Mouse (Mus musculus) thymus, adult 2 months (tissue): ENCODE results near the gene Spag9. TPM values are rescaled to one million over a fixed set of nuclear protein-coding genes. Genes with fewer than 3 reads are reported as not detected.

Experiments used
- DNase-seq: peaks from one replicate; pipeline ENCODE4 v3.0.0; 2021
- H3K27ac ChIP-seq: fragments of 200-500 bp; 2 replicates; pipeline ENCODE4 v1.5.1; 2012; ENCODE audit warnings: low read length, control low read depth; ENCODE audit not compliant: control insufficient read depth, insufficient read depth
- H3K27me3 ChIP-seq: fragments of 200-500 bp; 2 replicates; pipeline ENCODE4 v1.6.1; 2012; ENCODE audit warnings: mild to moderate bottlenecking, low read length, moderate library complexity, mixed read lengths; ENCODE audit not compliant: control insufficient read depth, insufficient read depth
- H3K36me3 ChIP-seq: fragments of 200-500 bp; 2 replicates; pipeline ENCODE4 v1.6.1; 2012; ENCODE audit warnings: mild to moderate bottlenecking, low read length, moderate library complexity; ENCODE audit not compliant: control insufficient read depth, insufficient read depth
- H3K4me1 ChIP-seq: fragments of 200-500 bp; replicated peaks from 2 replicates; pipeline ENCODE4 v1.6.1; 2012; ENCODE audit warnings: low read length; ENCODE audit not compliant: control insufficient read depth, insufficient read depth
- H3K4me3 ChIP-seq: fragments of 200-500 bp; 2 replicates; pipeline ENCODE4 v1.5.1; 2012; ENCODE audit warnings: mild to moderate bottlenecking, low read length, control low read depth, moderate library complexity; ENCODE audit not compliant: control insufficient read depth, insufficient read depth
- CTCF ChIP-seq: fragments of 200-500 bp; IDR thresholded peaks from 2 replicates; pipeline ENCODE4 v1.5.1; 2012; ENCODE audit warnings: mild to moderate bottlenecking, control low read depth, low read length, moderate library complexity, borderline replicate concordance; ENCODE audit not compliant: control insufficient read depth, poor library complexity, insufficient read depth; ENCODE audit errors: extremely low read depth
- POLR2A ChIP-seq: fragments of 200-500 bp; IDR thresholded peaks from 2 replicates; pipeline ENCODE4 v1.6.1; 2012; ENCODE audit warnings: mild to moderate bottlenecking, low read length, control low read depth, moderate library complexity; ENCODE audit not compliant: control insufficient read depth, poor library complexity, insufficient read depth; ENCODE audit errors: extremely low read depth
- WGBS: fragments of 180-500 bp; shearing (Covaris S2); methylation state at CpG from one replicate; pipeline ENCODE4 v1.1.7; 2018; 5-methylcytosine and 5-hydroxymethylcytosine counted together
- polyA plus RNA-seq: library from polyadenylated mRNA; depleted of rRNA; stranded (reverse); fragments of >200 nt; gene quantifications from 2 replicates; pipeline ENCODE4 v1.2.3, GENCODE M21; 2012; rRNA removed

The Spag9 gene
- 22.0 and 32.6 TPM in 2 replicates for polyA plus RNA-seq

DNA sequence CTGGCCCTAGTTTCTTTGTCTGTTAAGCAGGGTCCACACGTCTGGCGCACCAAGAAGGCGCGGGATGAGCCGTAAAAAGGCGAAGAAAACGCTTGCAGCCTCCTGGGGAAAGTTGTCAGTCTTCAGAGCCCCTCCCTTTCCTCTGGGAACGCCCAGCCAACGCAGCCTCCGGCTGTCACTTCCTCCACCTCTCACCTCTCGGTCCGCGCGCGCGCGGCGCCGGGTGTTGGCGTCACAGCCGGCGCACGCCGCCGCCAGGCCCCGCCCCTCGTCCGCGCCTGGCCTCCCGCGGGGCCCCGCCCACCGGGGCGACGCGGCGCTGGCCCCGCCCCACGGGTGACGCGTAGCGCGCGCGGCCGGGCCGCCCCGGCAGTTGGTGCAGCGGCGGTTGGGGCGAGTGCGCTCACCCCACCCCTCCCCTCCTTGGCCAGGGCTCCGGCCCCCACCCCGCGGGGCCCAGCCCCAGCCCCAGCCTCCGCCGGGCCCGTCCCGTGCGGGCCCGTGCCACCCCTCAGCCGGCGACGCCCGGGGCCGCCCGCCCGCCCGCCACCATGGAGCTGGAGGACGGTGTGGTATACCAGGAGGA is at the start of gene Spag9:
Gene Spag9, plus strand, starts transcription at position 372 of the 586 bp plus-strand sequence.
- H3K27ac ChIP-seq: peak within 1 kb of the TSS; percentile 93
- no peaks in the 10 kb centered on the region for H3K27me3 ChIP-seq
- DNase-seq: peak; percentile 91
- H3K36me3 ChIP-seq: no peaks in the 10 kb centered on the region
- peak within 1 kb of the TSS; percentile 93 for H3K4me3 ChIP-seq
- under 1% methylated on average over 70 of the region's 70 CpGs for WGBS
- peaks cover 8% of the 10 kb centered on the region for H3K4me1 ChIP-seq
- TF ChIP-seq POLR2A (peak; percentile 81; the same call in 1 of the 2 replicates), CTCF (no peak; the same call in 1 of the 2 replicates)

DNA sequence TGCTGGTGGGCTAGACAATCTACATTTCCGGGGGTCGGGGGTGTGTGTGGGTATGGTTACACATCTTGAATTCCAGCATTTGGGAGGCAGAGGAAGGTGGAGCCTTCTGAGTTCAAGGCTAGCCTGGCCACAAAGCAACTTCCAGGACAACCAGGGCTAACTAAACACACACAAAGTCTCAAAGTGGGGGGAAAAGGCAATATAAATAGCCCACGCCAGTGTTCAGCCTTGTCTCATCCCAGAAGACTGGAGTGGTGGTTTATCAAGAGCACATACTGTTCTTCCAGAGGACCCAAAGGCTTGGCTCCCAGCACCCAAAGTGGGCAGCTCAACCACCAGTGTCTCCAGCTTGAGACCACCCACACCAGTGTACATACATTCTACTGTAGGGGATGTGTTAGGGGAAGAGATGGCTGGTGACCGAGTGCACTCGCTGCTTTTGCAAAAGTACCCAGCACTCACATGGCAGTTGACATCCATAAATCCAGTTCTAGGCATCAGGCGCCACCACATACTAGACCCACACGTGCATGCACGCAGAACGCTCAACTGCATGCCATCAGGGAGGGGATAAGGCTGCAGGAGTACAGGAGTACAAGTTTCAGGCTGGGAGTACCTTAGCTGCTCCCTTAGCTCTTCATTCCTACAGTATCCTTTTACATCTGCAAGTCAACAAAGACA is 46.9 kb upstream of the Spag9 start:
- no peak for DNase-seq
- no peak overlapping the region for H3K4me3 ChIP-seq
- no peaks in the 10 kb centered on the region for H3K4me1 ChIP-seq
- no peak for TF ChIP-seq POLR2A
- TF ChIP-seq CTCF: no peak
- no peak overlapping the region for H3K27ac ChIP-seq
- peaks cover 3% of the 10 kb centered on the region; the same call in 1 of the 2 replicates for H3K36me3 ChIP-seq
- H3K27me3 ChIP-seq: no peaks in the 10 kb centered on the region
- 95% methylated on average over 9 of the region's 9 CpGs for WGBS

DNA sequence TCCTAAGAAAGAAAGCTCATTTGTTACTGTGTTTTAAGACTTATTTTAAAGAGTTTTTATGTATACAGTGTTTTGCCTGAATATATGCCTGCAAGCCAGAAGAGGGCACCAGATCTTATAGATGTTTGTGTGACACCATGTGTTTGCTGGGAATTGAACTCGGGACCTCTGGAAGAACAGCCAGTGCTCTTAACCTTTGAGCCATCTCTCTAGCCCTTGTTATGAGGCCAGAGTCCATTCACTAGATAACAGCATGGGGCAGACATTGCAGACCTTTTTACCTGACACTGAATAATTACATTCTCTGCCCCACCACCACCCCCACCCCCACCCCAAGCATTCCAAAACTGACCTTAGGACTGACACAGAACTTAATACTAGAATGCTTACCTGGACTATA is 45.8 kb upstream of the Spag9 start:
- no peak for DNase-seq
- no peak for TF ChIP-seq CTCF
- TF ChIP-seq POLR2A: no peak
- peaks cover 3% of the 10 kb centered on the region; the same call in 1 of the 2 replicates for H3K36me3 ChIP-seq
- peaks cover 2% of the 10 kb centered on the region for H3K4me1 ChIP-seq
- no peak overlapping the region for H3K27ac ChIP-seq
- H3K4me3 ChIP-seq: no peak overlapping the region
- H3K27me3 ChIP-seq: no peaks in the 10 kb centered on the region
- 97% methylated on average over 1 of the region's 1 CpGs for WGBS

GRCm38 (mm10) chr11:93952376-93952775 is 43.5 kb upstream of the Spag9 start:
- TF ChIP-seq POLR2A (no peak), CTCF (no peak)
- no peak overlapping the region for H3K27ac ChIP-seq

GRCm38 (mm10) chr11:93954738-93955255 is 41.1 kb upstream of the Spag9 start:
- Histone ChIP-seq H3K27me3 (no peaks in the 10 kb centered on the region), H3K36me3 (peaks cover 14% of the 10 kb centered on the region; the same call in 1 of the 2 replicates), H3K4me3 (peak overlapping the region; percentile 73), H3K4me1 (peaks cover 12% of the 10 kb centered on the region), H3K27ac (no peak overlapping the region)
- TF ChIP-seq POLR2A (no peak), CTCF (no peak)
- no peak for DNase-seq
- WGBS: 49% methylated on average over 13 of the region's 13 CpGs

More at GRCm38 (mm10) chr11:93952376-93952775, 43.5 kb upstream of the Spag9 start:
- WGBS: 91% methylated on average over 5 of the region's 5 CpGs
- H3K27me3 ChIP-seq: no peaks in the 10 kb centered on the region
- H3K36me3 ChIP-seq: no peaks in the 10 kb centered on the region
- H3K4me3 ChIP-seq: no peak overlapping the region
- peaks cover 12% of the 10 kb centered on the region for H3K4me1 ChIP-seq
- DNase-seq: no peak

DNA sequence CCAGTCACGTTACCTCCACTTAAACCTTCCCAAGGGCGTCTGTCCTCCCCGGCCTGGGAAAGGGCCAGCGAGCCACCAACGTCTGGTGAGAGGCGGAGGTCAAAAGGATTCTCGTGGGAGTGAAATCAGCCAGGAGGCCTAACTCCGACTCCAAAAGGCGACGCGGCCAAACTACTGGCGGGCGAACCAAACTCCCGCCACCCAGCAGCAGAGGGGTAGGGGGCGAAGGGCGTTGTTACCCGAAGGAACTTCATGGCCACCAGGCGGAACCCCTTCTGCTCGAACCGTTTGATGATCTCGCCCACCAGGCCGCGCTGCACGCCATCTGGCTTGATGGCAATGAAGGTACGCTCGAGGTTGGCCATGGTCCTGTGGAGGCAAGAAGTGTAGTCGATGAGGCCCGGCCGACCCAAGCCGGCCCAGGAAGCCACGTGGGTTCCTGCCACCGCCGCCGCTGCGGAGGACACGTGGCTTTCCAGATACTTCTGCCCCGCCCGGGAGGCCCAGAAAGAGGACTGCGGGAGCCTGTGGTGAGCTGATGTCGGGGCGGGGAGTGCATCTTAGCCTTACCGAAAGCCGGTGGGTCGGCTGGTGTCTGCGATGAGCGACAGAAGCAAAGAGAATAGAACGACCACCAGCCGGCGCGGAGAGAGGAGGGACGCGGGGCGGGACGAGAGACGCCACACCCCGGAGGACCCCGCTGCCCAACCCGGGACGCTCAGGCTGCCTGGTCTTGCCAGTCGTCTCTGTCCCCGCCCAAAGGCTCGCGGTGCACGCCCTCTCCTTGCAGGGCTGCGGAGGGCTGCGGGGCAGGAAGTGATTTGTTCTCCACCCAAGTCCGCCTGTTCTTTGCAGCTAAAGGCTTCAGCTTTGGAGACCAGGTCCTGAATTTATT is 40.4 kb upstream of the Spag9 start:
- under 1% methylated on average over 67 of the region's 67 CpGs for WGBS
- DNase-seq: peak; percentile 95
- Histone ChIP-seq H3K27me3 (no peaks in the 10 kb centered on the region), H3K4me3 (peak overlapping the region; percentile 73), H3K27ac (peak overlapping the region; percentile 44; the same call in 1 of the 2 replicates), H3K4me1 (peaks cover 12% of the 10 kb centered on the region), H3K36me3 (peaks cover 14% of the 10 kb centered on the region; the same call in 1 of the 2 replicates)
- TF ChIP-seq POLR2A: 0 out of 2 replicates have a peak, but pooled peaks have one; percentile 30
- TF ChIP-seq CTCF: peak; percentile 41; the same call in 1 of the 2 replicates

DNA sequence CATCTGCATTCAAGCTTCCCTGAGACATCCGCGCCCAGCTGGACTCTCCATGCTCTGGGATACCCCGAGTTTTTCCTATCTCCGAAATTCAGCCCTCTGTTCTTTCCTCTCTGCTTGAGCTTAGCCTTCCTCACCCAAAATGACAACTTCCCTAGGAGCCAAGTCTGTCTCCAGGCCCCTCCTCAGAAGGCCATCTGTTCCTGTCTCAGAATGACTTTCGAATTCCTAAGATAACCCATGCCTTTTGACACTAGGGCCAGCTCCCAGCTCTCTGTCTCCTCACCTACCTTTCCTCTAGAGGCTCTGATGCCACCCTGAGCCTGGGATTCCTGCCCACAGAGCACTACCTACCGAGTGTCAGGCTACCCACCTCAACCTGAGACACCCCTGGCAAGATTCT is 39.7 kb upstream of the Spag9 start, which contains the start of gene Nme2:
Gene Nme2, minus strand, starts transcription at position 101 of the 400 bp plus-strand sequence.
- peaks cover 14% of the 10 kb centered on the region; the same call in 1 of the 2 replicates for H3K36me3 ChIP-seq
- H3K4me3 ChIP-seq: peak within 1 kb of the TSS; percentile 73
- no peaks in the 10 kb centered on the region for H3K27me3 ChIP-seq
- H3K4me1 ChIP-seq: peaks cover 12% of the 10 kb centered on the region
- TF ChIP-seq POLR2A (no peak), CTCF (no peak)
- WGBS: 2% methylated on average over 6 of the region's 6 CpGs
- H3K27ac ChIP-seq: peak within 1 kb of the TSS; percentile 44; the same call in 1 of the 2 replicates
- no peak for DNase-seq
